Mouse (Mus musculus) limb, embryonic 15.5 days (tissue): ENCODE data around the gene Dync1i1. TPM values are rescaled to one million over a fixed set of nuclear protein-coding genes. Genes with fewer than 3 reads are reported as not detected.

Experiments
- ATAC-seq: fragments of 200-750 bp; cut with Nextera tagmentation; 2 replicates; pipeline ENCODE4 v1.8.0; 2017; ENCODE audit warnings: low read depth, moderate TSS enrichment; ENCODE audit not compliant: insufficient number of reproducible peaks, low FRiP score, low TSS enrichment
- H3K27ac ChIP-seq: fragments of 300-500 bp; sonication (generic); 2 replicates; pipeline ENCODE4 v1.5.1; 2015; ENCODE audit warnings: moderate library complexity, mild to moderate bottlenecking, inconsistent platforms
- H3K27me3 ChIP-seq: fragments of 300-500 bp; sonication (generic); 2 replicates; pipeline ENCODE4 v1.6.1; 2015; ENCODE audit warnings: inconsistent platforms
- H3K36me3 ChIP-seq: fragments of 300-500 bp; sonication (generic); 2 replicates; pipeline ENCODE4 v1.6.1; 2015; ENCODE audit warnings: inconsistent platforms
- H3K4me1 ChIP-seq: fragments of 300-500 bp; sonication (generic); 2 replicates; pipeline ENCODE4 v1.6.1; 2015; ENCODE audit warnings: inconsistent platforms
- H3K4me2 ChIP-seq: fragments of 300-500 bp; sonication (generic); 2 replicates; pipeline ENCODE4 v1.6.1; 2015; ENCODE audit warnings: mild to moderate bottlenecking, inconsistent platforms
- H3K4me3 ChIP-seq: fragments of 300-500 bp; sonication (generic); 2 replicates; pipeline ENCODE4 v1.5.1; 2015; ENCODE audit warnings: mild to moderate bottlenecking, inconsistent platforms
- H3K9ac ChIP-seq: fragments of 300-500 bp; sonication (generic); 2 replicates; pipeline ENCODE4 v1.6.1; 2015; ENCODE audit warnings: inconsistent platforms
- H3K9me3 ChIP-seq: fragments of 300-500 bp; sonication (generic); 2 replicates; pipeline ENCODE4 v1.6.1; 2016; ENCODE audit warnings: inconsistent platforms
- WGBS: fragments of 180-500 bp; shearing (Covaris S2); methylation state at CpG from one replicate; pipeline ENCODE4 v1.1.7; 2015; 5-methylcytosine and 5-hydroxymethylcytosine counted together
- polyA plus RNA-seq: library from polyadenylated mRNA; unstranded; fragments of >200 nt; fragmentation: Nextera tagmentation; extraction: Ambion mirVana; gene quantifications from 2 replicates; pipeline ENCODE4 v1.2.1, GENCODE M21; 2015

Dync1i1 gene
- polyA plus RNA-seq, 1 experiment from 2014 or later, result 8.6 TPM

DNA sequence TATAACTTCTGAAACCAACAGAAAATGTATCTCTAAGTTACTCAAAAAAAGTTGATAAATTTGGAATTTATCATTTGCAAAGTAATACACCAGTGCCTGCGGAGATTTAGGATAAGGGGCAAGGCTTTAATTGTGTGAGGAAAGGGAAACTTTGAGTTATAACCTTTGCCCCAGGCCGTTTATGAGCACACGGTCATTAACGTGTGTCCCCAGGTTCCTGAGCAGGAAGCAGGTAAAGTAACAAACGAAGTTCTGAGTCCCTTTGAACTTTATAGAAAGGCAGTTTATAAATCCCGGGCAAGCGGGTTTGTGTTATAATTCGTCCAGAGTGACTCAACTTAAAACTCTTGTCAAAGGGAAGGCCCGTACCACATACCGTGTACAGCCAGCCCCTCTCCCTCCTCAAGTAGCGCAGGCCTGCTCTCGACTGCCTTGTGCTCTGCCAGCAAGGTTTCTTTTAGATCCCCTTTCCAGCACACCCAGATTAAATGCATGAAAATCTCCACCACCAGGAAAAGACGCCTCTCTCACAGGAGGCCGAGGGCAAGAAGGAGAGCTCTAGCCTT lies 103.1 kb downstream of the Dync1i1 start:
- ATAC-seq, result no peak
- H3K4me3 ChIP-seq, result no peak overlapping the region
- H3K36me3 ChIP-seq, result no peaks in the 10 kb centered on the region
- no peak overlapping the region for H3K4me2 ChIP-seq
- no peaks in the 10 kb centered on the region for H3K9me3 ChIP-seq
- 16% methylated on average over 14 of the region's 14 CpGs for WGBS
- H3K27ac ChIP-seq, result no peak overlapping the region
- peaks cover 24% of the 10 kb centered on the region for H3K4me1 ChIP-seq
- no peaks in the 10 kb centered on the region for H3K27me3 ChIP-seq
- H3K9ac ChIP-seq, result no peak overlapping the region

DNA sequence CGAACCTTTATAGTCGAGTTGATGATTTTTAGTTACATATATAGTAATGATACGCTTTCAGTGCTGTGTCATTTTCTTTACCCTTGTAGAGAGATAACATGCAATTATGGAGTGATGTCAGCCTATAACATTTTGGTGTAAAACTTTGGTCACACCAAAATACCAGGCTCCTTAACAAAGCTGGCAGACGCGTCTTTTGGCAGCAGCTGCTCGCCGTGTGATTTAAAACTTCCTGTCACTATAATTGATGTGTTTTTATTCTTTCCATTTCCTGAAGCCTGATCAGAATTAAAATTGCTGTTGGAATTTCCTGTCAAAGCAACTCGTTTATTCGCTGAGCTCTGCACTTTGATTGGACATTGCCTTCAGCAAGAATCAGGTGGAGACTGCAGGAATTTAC lies 103.7 kb downstream of the Dync1i1 start:
- H3K4me3 ChIP-seq, result no peak overlapping the region
- H3K27me3 ChIP-seq, result no peaks in the 10 kb centered on the region
- H3K4me1 ChIP-seq, result peaks cover 22% of the 10 kb centered on the region
- H3K9me3 ChIP-seq, result no peaks in the 10 kb centered on the region
- H3K4me2 ChIP-seq, result no peak overlapping the region
- no peaks in the 10 kb centered on the region for H3K36me3 ChIP-seq
- WGBS, result 14% methylated on average over 9 of the region's 9 CpGs
- no peak overlapping the region; the same call in 1 of the 2 replicates for H3K27ac ChIP-seq
- no peak overlapping the region for H3K9ac ChIP-seq
- ATAC-seq, result no peak

DNA sequence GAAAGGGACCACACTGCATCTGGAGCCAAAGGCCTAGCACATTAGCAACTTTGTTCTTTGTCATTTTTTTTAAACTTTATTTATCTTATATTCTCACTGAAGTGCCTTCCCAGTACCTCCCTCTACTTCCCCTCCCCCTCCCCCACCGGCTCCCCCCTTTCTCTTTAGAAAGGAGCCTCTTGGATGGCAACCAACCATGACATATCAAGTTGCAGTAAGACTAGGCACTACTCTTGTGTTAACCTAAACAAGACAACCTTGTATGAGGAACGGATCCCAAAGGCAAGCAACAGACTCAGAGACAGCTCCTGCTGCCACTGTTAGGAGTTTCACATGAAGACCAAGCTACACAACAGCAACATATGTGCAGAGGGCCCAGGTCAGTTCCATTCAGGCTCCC lies 105.3 kb downstream of the Dync1i1 start:
- H3K36me3 ChIP-seq, result no peaks in the 10 kb centered on the region
- WGBS, result 72% methylated on average over 2 of the region's 2 CpGs
- no peak overlapping the region for H3K4me3 ChIP-seq
- no peak overlapping the region for H3K27ac ChIP-seq
- no peaks in the 10 kb centered on the region for H3K27me3 ChIP-seq
- ATAC-seq, result no peak
- H3K4me1 ChIP-seq, result peaks cover 16% of the 10 kb centered on the region
- no peak overlapping the region for H3K9ac ChIP-seq
- H3K4me2 ChIP-seq, result no peak overlapping the region
- H3K9me3 ChIP-seq, result no peaks in the 10 kb centered on the region

GRCm38 (mm10) chr6:5831233-5831632 lies 105.8 kb downstream of the Dync1i1 start:
- no peak for ATAC-seq
- Histone ChIP-seq H3K27ac (no peak overlapping the region), H3K27me3 (no peaks in the 10 kb centered on the region), H3K4me3 (no peak overlapping the region), H3K36me3 (no peaks in the 10 kb centered on the region), H3K4me2 (no peak overlapping the region), H3K9me3 (no peaks in the 10 kb centered on the region), H3K9ac (no peak overlapping the region), H3K4me1 (peaks cover 11% of the 10 kb centered on the region)
- 86% methylated on average over 3 of the region's 3 CpGs for WGBS

- H3K27ac ChIP-seq, result no peak overlapping the region
- ATAC-seq, result no peak
- H3K36me3 ChIP-seq, result no peaks in the 10 kb centered on the region
- WGBS, result 90% methylated on average over 2 of the region's 2 CpGs
- H3K4me1 ChIP-seq, result peaks cover 11% of the 10 kb centered on the region
- no peaks in the 10 kb centered on the region for H3K9me3 ChIP-seq
- no peaks in the 10 kb centered on the region for H3K27me3 ChIP-seq
- H3K4me3 ChIP-seq, result no peak overlapping the region
- no peak overlapping the region for H3K9ac ChIP-seq
- no peak overlapping the region for H3K4me2 ChIP-seq
Measured at GRCm38 (mm10) chr6:5832838-5833237, 107.4 kb downstream of the Dync1i1 start.

DNA sequence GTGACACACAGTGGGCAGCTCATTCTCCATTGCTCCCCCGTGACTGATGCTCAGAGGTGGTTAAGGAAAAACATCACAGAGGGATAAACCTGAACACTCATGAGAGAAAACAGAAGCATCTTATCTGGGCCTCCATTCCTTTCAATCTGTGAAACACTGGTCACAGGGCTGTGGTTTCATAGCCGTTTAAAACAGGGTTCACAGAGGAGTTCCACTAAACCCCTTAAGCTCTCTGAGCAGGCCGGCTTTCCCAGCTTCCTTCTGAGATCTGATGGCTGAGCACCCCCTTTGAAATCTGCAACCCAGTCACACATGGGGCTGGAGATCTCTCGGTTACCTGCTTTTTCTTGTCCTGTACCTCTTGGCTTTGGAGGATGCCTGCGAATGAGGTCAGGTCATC lies 117.0 kb downstream of the Dync1i1 start:
- Histone ChIP-seq H3K4me2 (no peak overlapping the region), H3K9me3 (no peaks in the 10 kb centered on the region), H3K4me3 (no peak overlapping the region), H3K9ac (no peak overlapping the region), H3K4me1 (no peaks in the 10 kb centered on the region), H3K36me3 (no peaks in the 10 kb centered on the region), H3K27me3 (no peaks in the 10 kb centered on the region), H3K27ac (no peak overlapping the region)
- no peak for ATAC-seq
- 64% methylated on average over 5 of the region's 5 CpGs for WGBS

- no peak overlapping the region for H3K4me3 ChIP-seq
- whole genome bisulfite sequencing, result 98% methylated on average over 5 of the region's 5 CpGs
- no peaks in the 10 kb centered on the region for H3K9me3 ChIP-seq
- H3K27ac ChIP-seq, result no peak overlapping the region
- H3K27me3 ChIP-seq, result no peaks in the 10 kb centered on the region
- H3K4me1 ChIP-seq, result no peaks in the 10 kb centered on the region
- no peaks in the 10 kb centered on the region for H3K36me3 ChIP-seq
- no peak overlapping the region for H3K9ac ChIP-seq
- H3K4me2 ChIP-seq, result no peak overlapping the region
- ATAC-seq, result no peak
Measured at GRCm38 (mm10) chr6:5846154-5846553, 120.7 kb downstream of the Dync1i1 start.

DNA sequence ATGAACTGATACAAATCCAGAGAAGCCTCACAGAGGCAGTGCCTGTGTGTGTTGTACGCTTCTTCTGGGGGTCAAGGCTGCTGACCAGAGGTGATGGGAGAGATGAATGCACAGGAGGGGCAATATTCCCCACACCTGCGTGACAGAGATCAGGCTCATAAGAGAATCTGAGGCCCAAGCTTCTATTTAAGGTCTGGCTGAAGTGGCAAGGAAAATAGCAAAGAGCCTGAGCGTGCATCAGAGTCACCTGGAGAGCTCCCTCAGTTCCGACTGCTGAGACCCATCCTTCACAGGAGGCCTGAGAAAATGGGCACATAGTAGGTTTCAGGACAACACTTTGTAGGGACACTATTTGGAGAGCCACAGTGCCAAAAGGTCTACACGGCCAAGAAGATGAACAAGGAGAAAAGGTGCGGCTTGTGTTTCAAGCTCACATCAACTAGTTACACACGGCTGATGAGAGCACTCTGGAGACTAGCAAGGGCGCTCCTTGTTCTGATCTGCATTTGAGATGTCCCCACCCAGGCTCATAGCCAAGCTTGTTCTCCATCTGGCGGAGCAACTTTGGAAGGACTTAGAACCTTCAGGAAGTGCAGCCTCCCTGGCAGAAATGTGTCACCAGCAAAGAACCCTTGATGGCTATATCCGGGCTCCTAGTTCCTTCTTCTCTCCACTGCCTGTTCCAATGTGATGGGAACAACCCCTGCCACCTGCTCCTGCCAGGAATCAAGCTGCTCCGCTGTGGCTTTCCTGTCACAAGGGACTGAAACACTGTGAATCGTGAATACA lies 128.8 kb downstream of the Dync1i1 start:
- Histone ChIP-seq H3K27me3 (no peaks in the 10 kb centered on the region), H3K36me3 (no peaks in the 10 kb centered on the region), H3K4me3 (no peak overlapping the region), H3K27ac (no peak overlapping the region), H3K4me2 (no peak overlapping the region), H3K9me3 (no peaks in the 10 kb centered on the region), H3K4me1 (peaks cover 7% of the 10 kb centered on the region), H3K9ac (no peak overlapping the region)
- WGBS, result 85% methylated on average over 12 of the region's 12 CpGs
- no peak for ATAC-seq

- ATAC-seq, result no peak
- no peak overlapping the region for H3K9ac ChIP-seq
- H3K36me3 ChIP-seq, result no peaks in the 10 kb centered on the region
- H3K27me3 ChIP-seq, result no peaks in the 10 kb centered on the region
- H3K4me1 ChIP-seq, result peaks cover 19% of the 10 kb centered on the region
- no peak overlapping the region for H3K4me3 ChIP-seq
- 57% methylated on average over 6 of the region's 6 CpGs for WGBS
- no peak overlapping the region for H3K4me2 ChIP-seq
- no peak overlapping the region for H3K27ac ChIP-seq
- no peaks in the 10 kb centered on the region for H3K9me3 ChIP-seq
Measured at GRCm38 (mm10) chr6:5855526-5855925, 130.1 kb downstream of the Dync1i1 start.

DNA sequence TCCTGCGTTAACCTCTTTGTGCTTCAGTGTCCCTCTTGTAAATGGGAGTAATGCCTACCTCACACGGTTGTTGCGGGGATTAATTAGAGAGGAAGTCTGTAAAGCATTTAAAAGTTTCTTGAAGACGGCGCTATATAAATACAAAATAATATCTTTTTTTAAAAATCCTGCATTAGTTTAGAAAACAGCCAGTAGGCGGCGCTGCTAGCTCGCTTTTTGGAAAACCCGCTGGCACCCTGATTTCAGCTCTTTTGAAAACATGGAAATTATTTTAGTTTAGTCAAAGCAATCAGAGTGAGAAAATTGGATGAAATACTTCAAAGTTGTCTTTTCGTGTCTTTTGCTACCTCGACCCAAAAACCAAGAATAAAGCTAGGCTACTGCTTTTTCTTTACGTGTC lies 132.9 kb downstream of the Dync1i1 start:
- H3K9ac ChIP-seq, result no peak overlapping the region
- H3K4me1 ChIP-seq, result peaks cover 19% of the 10 kb centered on the region
- ATAC-seq, result no peak
- peak overlapping the region; percentile 22 for H3K27ac ChIP-seq
- 11% methylated on average over 12 of the region's 12 CpGs for WGBS
- H3K9me3 ChIP-seq, result no peaks in the 10 kb centered on the region
- H3K36me3 ChIP-seq, result no peaks in the 10 kb centered on the region
- no peak overlapping the region for H3K4me3 ChIP-seq
- H3K4me2 ChIP-seq, result peak overlapping the region; percentile 21
- H3K27me3 ChIP-seq, result no peaks in the 10 kb centered on the region

GRCm38 (mm10) chr6:5858901-5859598 lies 133.6 kb downstream of the Dync1i1 start:
- Histone ChIP-seq H3K9me3 (no peaks in the 10 kb centered on the region), H3K9ac (no peak overlapping the region), H3K4me1 (peaks cover 19% of the 10 kb centered on the region), H3K27ac (peak overlapping the region; percentile 22), H3K27me3 (no peaks in the 10 kb centered on the region), H3K4me3 (no peak overlapping the region), H3K4me2 (peak overlapping the region; percentile 21), H3K36me3 (no peaks in the 10 kb centered on the region)
- peak; percentile 51; the same call in 1 of the 2 replicates for ATAC-seq
- 38% methylated on average over 20 of the region's 20 CpGs for WGBS

DNA sequence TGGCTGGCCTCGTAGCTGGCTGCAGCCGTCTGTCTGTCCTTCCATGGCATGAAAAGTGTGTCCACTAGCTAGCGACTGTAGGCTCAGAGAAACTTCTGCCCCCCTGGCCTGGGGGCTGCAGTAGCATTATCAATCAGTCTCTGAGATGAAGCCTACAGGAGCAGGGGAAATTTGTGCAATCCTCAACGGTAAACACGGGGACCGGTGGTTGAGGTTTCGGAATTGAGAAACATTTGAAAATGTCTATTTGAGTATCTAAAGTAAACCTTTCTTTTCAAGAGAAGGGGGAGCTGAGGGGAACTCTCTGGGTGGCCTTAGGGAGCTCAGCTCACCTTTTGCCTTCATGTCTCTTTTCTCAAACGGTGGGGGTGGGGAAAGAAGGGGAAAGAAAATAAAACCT lies 134.2 kb downstream of the Dync1i1 start:
- Histone ChIP-seq H3K9me3 (no peaks in the 10 kb centered on the region), H3K27ac (peak overlapping the region; percentile 22), H3K4me3 (no peak overlapping the region), H3K27me3 (no peaks in the 10 kb centered on the region), H3K4me1 (peaks cover 19% of the 10 kb centered on the region), H3K4me2 (no peak overlapping the region), H3K9ac (no peak overlapping the region), H3K36me3 (no peaks in the 10 kb centered on the region)
- WGBS, result 52% methylated on average over 8 of the region's 8 CpGs
- no peak for ATAC-seq
